Mouse (Mus musculus): Measurements from ENCODE around the gene Mlst8. TPM values are rescaled to one million over a fixed set of nuclear protein-coding genes. Genes with fewer than 3 reads are reported as not detected.

Gene Mlst8
- polyA plus RNA-seq, 1 experiment from 2014 or later = 38.6 TPM

DNA sequence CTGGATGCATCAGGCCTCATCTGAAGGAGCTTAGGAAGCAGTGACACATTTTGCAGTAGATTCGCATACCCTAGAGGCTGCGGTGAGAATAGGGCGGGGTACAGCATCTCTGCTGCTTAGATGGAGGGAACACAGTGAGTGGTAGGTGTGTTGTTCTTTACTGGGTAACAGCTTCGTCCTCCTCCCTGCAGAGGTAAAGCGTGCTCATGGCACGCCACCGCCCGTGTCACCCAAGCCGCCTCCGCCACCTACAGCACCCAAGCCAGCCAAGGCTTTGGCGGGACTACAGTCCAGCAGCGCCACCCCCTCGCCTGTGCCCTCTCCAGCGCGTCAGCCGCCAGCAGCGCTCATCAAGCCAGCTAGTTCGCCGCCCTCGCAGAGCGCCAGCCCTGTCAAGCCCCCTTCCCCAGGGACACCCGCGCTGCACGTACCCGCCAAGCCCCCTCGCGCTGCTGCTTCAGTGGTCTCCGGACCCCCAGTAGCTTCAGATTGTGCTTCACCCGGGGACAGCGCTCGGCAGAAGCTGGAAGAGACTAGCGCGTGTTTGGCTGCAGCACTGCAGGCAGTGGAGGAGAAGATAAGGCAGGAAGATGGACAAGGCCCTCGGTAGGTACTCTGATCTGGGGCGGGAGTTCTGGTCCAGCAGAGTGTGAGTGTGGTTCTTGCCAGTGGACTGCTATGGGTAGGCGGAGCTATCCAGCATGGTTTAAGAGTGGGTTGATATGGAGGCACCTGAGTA lies 27.6 kb upstream of the Mlst8 start:
- peaks cover 10% of the 10 kb centered on the region for H3K4me1 ChIP-seq (replicated peaks)
- 26% methylated on average over 36 of the region's 36 CpGs for WGBS
- H3K27ac ChIP-seq = peak overlapping the region; percentile 10; the same call in 1 of the 2 replicates
- no peak overlapping the region for H3K4me3 ChIP-seq (replicated peaks)
- H3K36me3 ChIP-seq = peaks cover 95% of the 10 kb centered on the region
- H3K9ac ChIP-seq (replicated peaks) = peak overlapping the region; percentile 34; the same call in 1 of the 2 replicates
- H3K27me3 ChIP-seq = no peaks in the 10 kb centered on the region
- H3K4me2 ChIP-seq (replicated peaks) = peak overlapping the region; percentile 14; the same call in 1 of the 2 replicates
- no peaks in the 10 kb centered on the region for H3K9me3 ChIP-seq
- ATAC-seq = 0 out of 2 replicates have a peak, but pooled peaks have one; percentile 25

- H3K9ac ChIP-seq (replicated peaks) = 0 out of 2 replicates have a peak overlapping the region, but pooled peaks have one; percentile 19
Observed at GRCm38 (mm10) chr17:24505286-24505955, 26.5 kb upstream of the Mlst8 start.

DNA sequence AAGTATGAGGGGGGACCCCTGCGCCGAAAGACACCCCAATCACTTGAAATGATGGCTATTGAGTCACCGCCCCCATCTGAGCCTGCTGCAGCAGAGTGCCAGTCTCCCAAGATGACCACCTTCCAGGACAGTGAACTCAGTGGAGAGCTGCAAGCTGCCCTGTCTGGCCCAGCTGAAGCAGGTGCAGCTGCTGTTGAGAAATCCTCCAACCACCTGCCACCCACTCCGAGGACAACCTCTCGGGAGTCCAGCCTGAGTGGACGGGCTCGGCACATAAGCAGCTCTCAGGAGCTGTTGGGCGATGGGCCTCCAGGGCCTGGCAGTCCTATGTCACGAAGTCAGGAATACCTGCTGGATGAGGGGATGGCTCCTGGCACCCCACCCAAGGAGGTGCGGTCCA lies 25.2 kb upstream of the Mlst8 start:
- Histone ChIP-seq H3K9me3 (no peaks in the 10 kb centered on the region), H3K4me2 (replicated peaks) (no peak overlapping the region), H3K9ac (replicated peaks) (no peak overlapping the region), H3K36me3 (peaks cover 94% of the 10 kb centered on the region), H3K4me3 (replicated peaks) (no peak overlapping the region), H3K4me1 (replicated peaks) (peaks cover 10% of the 10 kb centered on the region), H3K27me3 (no peaks in the 10 kb centered on the region), H3K27ac (no peak overlapping the region)
- ATAC-seq = no peak
- WGBS = 90% methylated on average over 10 of the region's 10 CpGs

More at GRCm38 (mm10) chr17:24505286-24505955, 26.5 kb upstream of the Mlst8 start:
- Histone ChIP-seq H3K4me3 (replicated peaks) (no peak overlapping the region), H3K4me2 (replicated peaks) (no peak overlapping the region), H3K27ac (no peak overlapping the region), H3K9me3 (no peaks in the 10 kb centered on the region), H3K36me3 (peaks cover 95% of the 10 kb centered on the region), H3K4me1 (replicated peaks) (peaks cover 10% of the 10 kb centered on the region), H3K27me3 (no peaks in the 10 kb centered on the region)
- no peak for ATAC-seq
- WGBS = 89% methylated on average over 30 of the region's 30 CpGs

GRCm38 (mm10) chr17:24502208-24502607 lies 23.3 kb upstream of the Mlst8 start:
- H3K4me3 ChIP-seq (replicated peaks) = no peak overlapping the region
- WGBS = 26% methylated on average over 11 of the region's 11 CpGs
- H3K4me1 ChIP-seq (replicated peaks) = peaks cover 10% of the 10 kb centered on the region
- no peak overlapping the region for H3K27ac ChIP-seq
- no peak overlapping the region for H3K4me2 ChIP-seq (replicated peaks)
- ATAC-seq = no peak
- H3K36me3 ChIP-seq = peaks cover 95% of the 10 kb centered on the region
- no peaks in the 10 kb centered on the region for H3K9me3 ChIP-seq
- no peak overlapping the region for H3K9ac ChIP-seq (replicated peaks)
- H3K27me3 ChIP-seq = no peaks in the 10 kb centered on the region

DNA sequence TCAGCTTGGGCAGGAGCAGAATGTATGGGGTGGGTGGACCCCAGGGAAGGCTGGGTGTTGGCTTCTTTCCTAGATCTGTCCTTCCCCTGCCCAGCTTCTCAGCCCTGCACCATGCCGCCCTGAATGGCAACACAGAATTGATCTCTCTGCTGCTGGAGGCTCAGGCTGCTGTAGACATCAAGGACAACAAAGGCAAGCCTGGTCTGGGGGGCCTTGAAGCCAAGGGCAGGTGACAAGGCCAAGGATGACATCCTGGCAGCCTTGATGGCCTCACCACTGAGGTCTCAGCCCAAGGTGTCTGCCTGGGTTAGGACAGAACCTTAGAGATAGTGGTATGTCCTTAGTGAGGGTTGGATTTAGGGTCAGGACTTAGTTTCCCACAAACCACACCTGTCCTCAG lies 17.1 kb upstream of the Mlst8 start:
- Histone ChIP-seq H3K9ac (replicated peaks) (no peak overlapping the region), H3K27ac (no peak overlapping the region), H3K27me3 (no peaks in the 10 kb centered on the region), H3K4me1 (replicated peaks) (peaks cover 8% of the 10 kb centered on the region; the same call in 1 of the 2 replicates), H3K9me3 (no peaks in the 10 kb centered on the region), H3K4me3 (replicated peaks) (no peak overlapping the region), H3K4me2 (replicated peaks) (no peak overlapping the region), H3K36me3 (peaks cover 53% of the 10 kb centered on the region)
- WGBS = 76% methylated on average over 1 of the region's 1 CpGs
- no peak for ATAC-seq

- Histone ChIP-seq H3K4me2 (replicated peaks) (no peak overlapping the region), H3K27me3 (no peaks in the 10 kb centered on the region), H3K4me3 (replicated peaks) (no peak overlapping the region), H3K4me1 (replicated peaks) (peaks cover 14% of the 10 kb centered on the region), H3K9ac (replicated peaks) (no peak overlapping the region), H3K9me3 (no peaks in the 10 kb centered on the region), H3K27ac (no peak overlapping the region), H3K36me3 (peaks cover 47% of the 10 kb centered on the region)
- 74% methylated on average over 3 of the region's 3 CpGs for WGBS
- ATAC-seq = no peak
Observed at GRCm38 (mm10) chr17:24495443-24495842, 16.6 kb upstream of the Mlst8 start.

GRCm38 (mm10) chr17:24494627-24495335 lies 15.9 kb upstream of the Mlst8 start:
- Histone ChIP-seq H3K36me3 (peaks cover 41% of the 10 kb centered on the region), H3K9me3 (no peaks in the 10 kb centered on the region), H3K4me3 (replicated peaks) (no peak overlapping the region), H3K27ac (no peak overlapping the region), H3K4me1 (replicated peaks) (peaks cover 21% of the 10 kb centered on the region), H3K4me2 (replicated peaks) (no peak overlapping the region), H3K27me3 (no peaks in the 10 kb centered on the region), H3K9ac (replicated peaks) (no peak overlapping the region)
- 37% methylated on average over 2 of the region's 2 CpGs for WGBS
- ATAC-seq = no peak

DNA sequence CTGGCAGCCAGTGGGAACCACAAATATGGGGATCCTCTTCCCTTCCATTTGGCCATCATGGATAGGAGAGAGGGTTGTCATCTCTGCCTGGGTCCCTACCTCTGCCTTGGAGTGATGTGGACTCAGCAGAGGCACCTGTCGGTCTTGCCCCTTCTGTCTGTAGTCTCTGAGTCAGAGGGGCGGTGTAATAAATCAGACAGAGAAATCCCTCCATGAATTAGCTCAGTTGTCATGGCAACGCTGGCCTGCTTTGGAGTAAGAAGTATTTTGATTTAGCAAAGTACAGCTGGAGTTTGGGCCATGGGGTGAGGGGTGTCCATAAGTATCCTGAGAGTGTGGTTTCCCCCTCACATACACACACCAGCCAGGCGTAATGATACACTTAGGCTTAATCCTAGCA lies 11.5 kb upstream of the Mlst8 start:
- 57% methylated on average over 4 of the region's 4 CpGs for WGBS
- H3K4me2 ChIP-seq (replicated peaks) = peak overlapping the region; percentile 86
- H3K9me3 ChIP-seq = no peaks in the 10 kb centered on the region
- peak overlapping the region; percentile 95; the same call in 1 of the 2 replicates for H3K9ac ChIP-seq (replicated peaks)
- peak overlapping the region; percentile 90 for H3K4me3 ChIP-seq (replicated peaks)
- peak overlapping the region; percentile 97 for H3K27ac ChIP-seq
- no peaks in the 10 kb centered on the region for H3K27me3 ChIP-seq
- no peaks in the 10 kb centered on the region for H3K36me3 ChIP-seq
- ATAC-seq = no peak
- peaks cover 40% of the 10 kb centered on the region for H3K4me1 ChIP-seq (replicated peaks)

DNA sequence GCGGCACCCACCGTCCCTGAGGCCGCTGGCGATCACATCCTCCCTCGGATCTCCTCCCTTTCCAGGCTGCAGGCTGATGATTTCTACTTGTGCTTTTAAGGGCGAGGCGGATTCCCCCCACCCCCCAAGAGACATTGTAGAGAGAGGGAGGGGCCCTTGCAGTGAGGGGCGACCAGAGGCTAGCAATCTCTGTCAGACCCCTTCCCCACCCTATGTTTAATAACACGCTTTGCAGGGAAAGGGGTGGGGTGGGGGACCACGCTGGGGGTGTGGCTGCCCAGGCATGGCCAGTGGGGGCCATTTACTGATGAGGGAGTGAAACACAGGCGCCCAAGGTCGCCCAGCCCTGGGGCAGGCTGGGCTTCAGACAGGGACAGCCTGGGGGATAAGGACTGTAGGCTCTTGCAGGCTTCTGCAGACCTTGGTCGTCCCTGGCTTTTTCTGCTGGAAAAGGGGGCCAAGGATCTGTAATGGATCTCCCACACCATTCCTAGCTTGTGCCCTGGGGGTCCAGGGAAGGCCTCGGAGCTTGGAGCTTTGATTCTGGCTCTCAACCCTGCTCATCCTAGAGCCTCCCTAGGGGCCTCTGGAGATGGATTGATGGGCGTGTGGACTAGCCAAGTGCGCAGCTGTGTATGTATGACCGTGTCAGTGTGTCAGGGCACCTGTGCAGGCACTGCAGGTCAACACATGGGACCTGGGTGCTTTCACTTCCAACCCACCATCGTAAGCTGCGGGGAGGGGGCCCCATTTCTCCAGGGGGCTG lies 10.6 kb upstream of the Mlst8 start:
- 12% methylated on average over 19 of the region's 19 CpGs for whole genome bisulfite sequencing
- peaks cover 39% of the 10 kb centered on the region for H3K4me1 ChIP-seq (replicated peaks)
- H3K36me3 ChIP-seq = no peaks in the 10 kb centered on the region
- ATAC-seq = peak; percentile 53
- peak overlapping the region; percentile 97 for H3K27ac ChIP-seq
- H3K9me3 ChIP-seq = no peaks in the 10 kb centered on the region
- peak overlapping the region; percentile 90 for H3K4me3 ChIP-seq (replicated peaks)
- peak overlapping the region; percentile 95 for H3K9ac ChIP-seq (replicated peaks)
- peak overlapping the region; percentile 86 for H3K4me2 ChIP-seq (replicated peaks)
- no peaks in the 10 kb centered on the region for H3K27me3 ChIP-seq

GRCm38 (mm10) chr17:24488662-24489264 lies 9.9 kb upstream of the Mlst8 start:
- Histone ChIP-seq H3K27me3 (no peaks in the 10 kb centered on the region), H3K4me1 (replicated peaks) (peaks cover 39% of the 10 kb centered on the region), H3K4me2 (replicated peaks) (peak overlapping the region; percentile 86), H3K9ac (replicated peaks) (peak overlapping the region; percentile 95), H3K9me3 (no peaks in the 10 kb centered on the region), H3K4me3 (replicated peaks) (peak overlapping the region; percentile 90), H3K36me3 (no peaks in the 10 kb centered on the region), H3K27ac (peak overlapping the region; percentile 97)
- peak; percentile 81 for ATAC-seq
- under 1% methylated on average over 75 of the region's 81 CpGs for WGBS

DNA sequence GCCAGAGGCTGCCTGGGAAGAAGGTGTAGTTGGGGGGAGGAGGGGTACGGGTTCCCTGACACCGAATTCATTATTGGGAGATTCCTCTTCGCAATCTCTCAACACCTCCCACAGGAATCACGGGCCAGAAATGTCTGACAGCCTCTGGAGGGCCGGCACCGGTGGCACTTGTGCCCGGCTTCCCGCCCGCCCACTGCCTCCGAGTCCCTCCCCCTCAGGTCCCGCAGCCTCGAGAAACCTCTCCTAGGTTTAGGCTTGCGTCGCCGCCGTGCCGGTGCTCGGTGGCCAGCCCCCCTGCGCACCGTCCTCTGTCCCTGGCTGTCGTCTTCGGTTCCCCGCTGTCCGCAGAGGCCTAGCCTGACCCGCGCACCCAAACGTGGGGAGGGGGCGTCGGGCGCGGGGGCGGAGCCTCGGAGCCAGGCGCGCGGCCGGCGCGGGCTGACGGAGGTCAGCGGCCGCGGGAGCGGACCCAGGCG lies 9.3 kb upstream of the Mlst8 start, which contains the start of gene Caskin1:
Gene Caskin1 (plus strand): TSS at position 416 of the 476 bp plus-strand sequence.
- H3K9ac ChIP-seq (replicated peaks) = peak within 1 kb of the TSS; percentile 95
- WGBS = 1% methylated on average over 42 of the region's 45 CpGs
- H3K36me3 ChIP-seq = no peaks in the 10 kb centered on the region
- H3K9me3 ChIP-seq = no peaks in the 10 kb centered on the region
- H3K27me3 ChIP-seq = no peaks in the 10 kb centered on the region
- H3K4me3 ChIP-seq (replicated peaks) = peak within 1 kb of the TSS; percentile 90
- peak within 1 kb of the TSS; percentile 86 for H3K4me2 ChIP-seq (replicated peaks)
- peak within 1 kb of the TSS; percentile 97 for H3K27ac ChIP-seq
- peak; percentile 78 for ATAC-seq
- peaks cover 39% of the 10 kb centered on the region for H3K4me1 ChIP-seq (replicated peaks)

All from midbrain, embryonic 13.5 days (tissue).